Mouse (Mus musculus) gastrocnemius, adult 2 months (tissue): Measurements from ENCODE around the gene Icmt. TPM values are rescaled to one million over a fixed set of nuclear protein-coding genes. Genes with fewer than 3 reads are reported as not detected.

ENCODE experiments used
- DNase-seq: peaks from one replicate; pipeline ENCODE4 v3.0.0; 2022
- H3K27ac ChIP-seq: fragments of 200-600 bp; 2 replicates; pipeline ENCODE4 v1.8.1; 2022; ENCODE audit warnings: mild to moderate bottlenecking
- H3K4me3 ChIP-seq: fragments of 200-600 bp; 2 replicates; pipeline ENCODE4 v1.8.1; 2022; ENCODE audit warnings: mild to moderate bottlenecking, moderate library complexity
- CTCF ChIP-seq: fragments of 200-600 bp; IDR thresholded peaks from 2 replicates; pipeline ENCODE4 v1.8.1; 2022; ENCODE audit warnings: antibody characterized with exemption, mild to moderate bottlenecking, moderate library complexity
- intact Hi-C: fragments of 180-260 bp; cut with DNase I; formaldehyde crosslinking; loops from one replicate; pipeline ENCODE4 v1.15.1; 2025
- total RNA-seq, 2 experiments: library from RNA; stranded (reverse); gene quantifications; 2 replicates each; pipeline ENCODE4 v1.2.3; 2021

Gene Icmt
- total RNA-seq, 2 experiments from 2014 or later = 18.1 to 19.3 TPM

- no peak for DNase-seq
- no peak overlapping the region for H3K4me3 ChIP-seq
- no peak for TF ChIP-seq CTCF
- intact Hi-C loops = no loop called here
- H3K27ac ChIP-seq = no peak overlapping the region
Observed at GRCm38 (mm10) chr4:152278986-152279385, 18.0 kb upstream of the Icmt start.

DNA sequence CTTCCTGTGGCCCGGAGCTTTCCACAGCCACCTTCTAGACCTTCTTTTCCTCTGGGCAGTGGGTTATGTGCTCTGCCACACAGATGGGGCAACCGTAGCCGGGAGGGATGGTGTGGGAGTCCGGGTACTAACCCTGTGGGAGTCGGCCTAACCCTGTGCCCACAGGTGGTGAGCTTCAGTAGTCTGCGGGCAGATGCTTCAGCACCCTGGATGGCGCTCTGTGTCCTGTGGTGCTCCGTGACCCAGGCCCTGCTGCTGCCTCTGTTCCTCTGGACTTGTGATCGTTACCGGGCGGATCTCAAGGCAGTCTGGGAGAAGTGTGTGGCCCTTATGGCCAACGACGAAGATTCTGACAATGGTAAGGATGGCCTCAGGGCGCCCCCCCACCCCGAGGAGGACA is 15.4 kb upstream of the Icmt start:
- no peak for DNase-seq
- intact Hi-C loops = no loop called here
- TF ChIP-seq CTCF = no peak
- Histone ChIP-seq H3K4me3 (no peak overlapping the region), H3K27ac (no peak overlapping the region)

DNA sequence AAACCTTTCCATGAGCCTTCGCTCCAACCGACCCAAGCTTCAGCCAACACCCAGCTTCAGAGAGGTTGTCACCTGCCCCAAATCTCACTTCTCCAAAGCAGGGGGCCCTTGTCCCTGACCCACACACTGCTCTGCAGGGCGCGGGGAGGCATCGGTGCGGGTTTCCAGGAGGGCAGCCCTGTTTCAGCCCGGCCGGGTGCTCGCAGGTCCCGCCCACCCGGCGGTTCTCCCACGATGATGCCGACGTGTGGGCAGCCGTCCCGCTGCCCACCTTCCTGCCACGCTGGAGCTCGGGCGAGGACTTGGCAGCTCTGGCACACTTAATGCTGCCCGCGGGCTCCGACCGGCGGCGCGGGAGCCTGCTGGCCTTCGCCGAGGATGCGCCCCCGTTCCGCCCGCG is 14.3 kb upstream of the Icmt start:
- no peak overlapping the region for H3K27ac ChIP-seq
- no peak for TF ChIP-seq CTCF
- peak overlapping the region; percentile 31 for H3K4me3 ChIP-seq
- no peak for DNase-seq
- intact Hi-C loops = loop anchor here (1.0 kb wide), 1 partner anchor 68 kb away; no protein-coding TSS in a partner anchor

GRCm38 (mm10) chr4:152283186-152283950 is 13.7 kb upstream of the Icmt start:
- intact Hi-C loops = loop anchor here (1.0 kb wide), 1 partner anchor 69 kb away; no protein-coding TSS in a partner anchor
- peak; percentile 98 for TF ChIP-seq CTCF

DNA sequence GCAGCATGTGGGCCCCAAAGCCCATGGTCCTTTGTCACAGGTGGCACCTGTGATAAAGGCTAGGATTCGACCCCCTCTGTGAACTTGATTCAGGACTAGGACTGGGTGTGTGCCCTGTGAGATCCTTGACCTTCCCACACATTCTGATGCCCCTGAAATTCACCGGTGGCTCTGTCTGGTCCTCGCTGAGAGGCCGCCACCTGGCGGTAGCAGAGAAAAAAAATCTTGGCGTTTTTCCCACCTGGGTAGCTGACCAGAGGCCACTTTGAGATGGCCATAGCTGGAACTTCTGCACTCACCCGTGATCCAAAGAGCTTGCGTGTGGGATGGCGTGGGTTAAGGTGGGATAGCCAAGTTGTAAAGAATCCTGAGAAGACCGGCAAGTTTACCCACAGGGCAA is 11.5 kb upstream of the Icmt start:
- H3K4me3 ChIP-seq = no peak overlapping the region

More at GRCm38 (mm10) chr4:152283186-152283950, 13.7 kb upstream of the Icmt start:
- H3K27ac ChIP-seq = no peak overlapping the region
- peak; percentile 92 for DNase-seq
- H3K4me3 ChIP-seq = peak overlapping the region; percentile 31

DNA sequence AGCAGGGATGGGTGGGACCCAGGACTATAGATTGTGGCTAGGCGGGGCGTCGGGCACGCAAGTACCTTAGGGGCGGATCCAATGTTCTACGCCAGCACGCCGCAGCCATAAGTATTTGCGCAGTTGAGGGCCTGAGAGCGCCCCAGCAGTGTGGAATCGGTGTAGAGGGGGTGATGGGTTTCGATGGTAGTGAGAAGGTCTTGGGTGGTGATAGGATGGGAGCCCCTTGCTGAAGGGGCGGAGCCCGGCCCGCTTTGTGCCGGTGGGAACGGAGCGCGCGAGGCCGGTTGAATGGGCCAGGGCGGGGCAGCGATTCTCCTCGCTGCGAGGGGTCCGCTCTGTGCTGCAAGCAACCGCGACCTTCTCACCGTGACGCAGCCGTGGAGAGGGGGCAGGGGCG is 10.8 kb upstream of the Icmt start:
- TF ChIP-seq CTCF = no peak
- H3K27ac ChIP-seq = no peak overlapping the region
- no peak for DNase-seq
- H3K4me3 ChIP-seq = no peak overlapping the region
- intact Hi-C loops = no loop called here

More for the DNA sequence above, 11.5 kb upstream of the Icmt start:
- peak; percentile 76 for DNase-seq
- TF ChIP-seq CTCF = peak; percentile 82
- intact Hi-C loops = loop anchor here (1.0 kb wide), 1 partner anchor 112 kb away; no protein-coding TSS in a partner anchor
- no peak overlapping the region for H3K27ac ChIP-seq

GRCm38 (mm10) chr4:152286887-152287286 is 10.1 kb upstream of the Icmt start:
- TF ChIP-seq CTCF = no peak
- no peak overlapping the region for H3K4me3 ChIP-seq
- H3K27ac ChIP-seq = no peak overlapping the region
- intact Hi-C loops = no loop called here
- peak; percentile 73 for DNase-seq

DNA sequence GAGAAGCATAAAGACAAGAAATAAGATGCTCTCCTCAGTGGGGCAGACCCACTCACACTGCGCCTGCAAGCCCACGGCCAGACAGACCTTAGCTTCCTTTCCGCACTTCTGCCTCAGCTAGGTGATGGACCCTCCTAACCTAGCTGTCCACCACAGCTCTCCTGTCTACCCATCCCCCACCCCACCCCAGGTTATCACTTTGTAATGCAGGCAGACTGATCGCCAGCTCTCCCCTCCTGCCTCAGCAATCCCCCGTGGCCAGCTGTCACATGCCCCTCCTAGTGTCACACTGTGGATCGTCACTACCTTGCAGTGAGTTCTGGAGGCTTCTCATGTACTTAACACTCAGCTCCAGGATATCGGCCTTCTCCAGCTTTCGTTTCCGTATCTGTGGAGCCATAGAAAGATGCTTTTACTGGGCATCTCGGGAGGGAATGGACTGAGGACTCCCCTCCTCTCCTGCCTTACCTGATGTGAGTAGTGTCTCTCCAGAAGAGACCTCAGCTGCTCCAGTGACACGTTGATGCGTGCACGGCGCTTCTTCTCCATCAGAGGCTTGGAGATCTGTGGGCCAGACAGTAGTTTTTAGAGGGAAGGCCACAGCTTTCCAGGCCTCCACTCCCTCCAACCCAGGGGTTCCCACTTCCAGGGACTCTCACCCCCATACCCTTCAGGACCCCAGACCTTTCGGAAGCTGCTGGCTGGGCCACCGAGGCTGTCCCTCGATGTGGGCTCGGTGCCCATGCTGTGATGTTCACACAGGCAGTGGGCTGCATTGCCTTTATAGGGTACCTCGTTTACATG is 9.5 kb upstream of the Icmt start:
- no peak overlapping the region for H3K4me3 ChIP-seq
- TF ChIP-seq CTCF = no peak
- intact Hi-C loops = no loop called here
- DNase-seq = no peak
- no peak overlapping the region for H3K27ac ChIP-seq

DNA sequence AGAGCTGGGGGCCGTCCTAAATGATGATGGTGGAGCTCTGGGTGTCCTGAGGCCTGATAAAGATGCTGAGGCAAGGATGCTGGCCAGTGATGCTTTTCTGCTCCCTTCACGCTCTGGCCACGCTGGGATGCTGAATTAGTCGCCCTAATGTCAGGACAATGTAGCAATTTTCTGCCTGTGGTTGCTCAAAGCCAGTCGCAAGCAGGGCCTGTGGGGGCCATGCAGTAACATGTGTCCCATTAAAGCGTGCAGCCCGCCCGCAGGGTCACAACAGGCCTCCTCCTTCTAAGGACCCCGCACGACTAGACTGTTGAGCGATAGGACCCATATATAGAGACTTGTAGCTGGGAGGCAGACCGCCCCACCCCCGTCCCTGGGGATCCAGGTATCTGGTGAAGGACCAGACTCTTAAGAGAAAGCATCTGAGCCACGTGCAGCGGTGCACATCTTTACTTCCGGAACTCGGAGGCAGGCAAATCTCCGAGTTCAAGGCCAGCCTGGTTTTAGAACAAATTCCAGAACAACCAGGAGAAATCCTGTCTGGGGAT is 8.6 kb upstream of the Icmt start:
- DNase-seq = no peak
- intact Hi-C loops = no loop called here
- no peak for TF ChIP-seq CTCF
- H3K27ac ChIP-seq = no peak overlapping the region
- H3K4me3 ChIP-seq = no peak overlapping the region

GRCm38 (mm10) chr4:152290385-152290784 is 6.6 kb upstream of the Icmt start:
- no peak overlapping the region for H3K27ac ChIP-seq
- intact Hi-C loops = no loop called here
- no peak overlapping the region for H3K4me3 ChIP-seq
- no peak for DNase-seq
- no peak for TF ChIP-seq CTCF

DNA sequence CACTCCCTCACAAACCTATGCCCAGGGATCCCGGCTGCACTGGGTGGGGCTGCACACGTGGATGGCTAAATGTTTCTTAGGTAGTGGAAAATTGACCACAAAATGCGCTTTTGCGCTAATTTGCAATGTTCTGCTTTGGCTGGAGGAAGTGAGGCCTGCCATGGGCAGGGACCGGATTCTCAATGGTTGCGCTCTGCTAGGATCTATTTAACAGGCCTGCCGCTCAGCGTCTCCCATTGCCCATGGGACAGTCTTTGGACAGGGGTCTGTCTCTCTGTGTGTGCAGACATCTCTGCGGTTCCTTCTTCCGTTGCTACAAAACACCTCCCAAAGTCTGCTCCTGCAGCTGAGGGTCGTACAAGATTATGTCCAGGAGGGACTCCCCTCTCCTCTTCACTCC is 6.0 kb upstream of the Icmt start:
- intact Hi-C loops = no loop called here
- Histone ChIP-seq H3K4me3 (no peak overlapping the region), H3K27ac (no peak overlapping the region)
- no peak for TF ChIP-seq CTCF
- DNase-seq = no peak

DNA sequence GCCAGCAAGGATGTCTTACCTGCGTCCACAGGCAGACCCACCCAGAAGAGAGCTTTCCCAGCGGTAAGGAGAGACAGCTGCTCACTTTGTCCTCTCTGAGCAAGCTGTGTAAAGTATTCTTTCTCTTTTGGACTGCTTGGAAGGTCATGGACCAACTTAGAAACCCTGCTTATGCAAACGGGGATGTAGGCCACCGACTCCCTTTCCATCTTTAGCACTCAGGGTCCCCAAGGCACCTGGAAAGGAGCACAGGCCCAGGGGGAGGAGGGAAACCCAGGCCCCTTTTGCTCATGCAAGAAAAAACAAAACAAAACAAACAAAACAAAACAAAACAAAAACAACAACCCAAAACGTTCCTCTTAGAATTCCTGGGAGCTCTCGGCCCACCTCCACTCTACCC is 5.5 kb upstream of the Icmt start, which contains the start of gene Hes3:
TSS of gene Hes3 (minus strand) at position 101 of the 400 bp plus-strand sequence.
- Histone ChIP-seq H3K27ac (no peak within 1 kb of the TSS), H3K4me3 (no peak within 1 kb of the TSS)
- no peak for DNase-seq
- TF ChIP-seq CTCF = no peak
- intact Hi-C loops = no loop called here
